Mouse (Mus musculus) adrenal gland, adult 18-20 months (tissue): ENCODE results near the gene Nfic. TPM values are rescaled to one million over a fixed set of nuclear protein-coding genes. Genes with fewer than 3 reads are reported as not detected.
A peak's percentile ranks its signal among the peaks of the same experiment; 100 is the strongest.
"Not testable (repeated sequence)": the region's sequence is repeated elsewhere in the genome, so short reads cannot be mapped to it uniquely, and the experiment has no call there.

Source experiments
- DNase-seq, 2 experiments: peaks; one replicate each; pipeline ENCODE4 v3.0.0; 2021 to 2022; ENCODE audit warnings: low spot score in 2 of 2
- total RNA-seq, 2 experiments: library from RNA; stranded (reverse); gene quantifications; 1 replicate in 1 of 2; 2 replicates in 1 of 2; pipeline ENCODE4 v1.2.3; 2021

Gene Nfic
- total RNA-seq, 2 experiments from 2014 or later, result 69.1 to 78.7 TPM

- DNase-seq, result no peak
These were observed 6.4 kb upstream of the Nfic start for GRCm38 (mm10) chr10:81461673-81462414.

GRCm38 (mm10) chr10:81460951-81461350 is 5.5 kb upstream of the Nfic start:
- no peak for DNase-seq

GRCm38 (mm10) chr10:81460471-81460870 is 5.0 kb upstream of the Nfic start:
- DNase-seq, result no peak

- DNase-seq, result no peak
These were observed 4.0 kb upstream of the Nfic start for GRCm38 (mm10) chr10:81459399-81459798.

- no peak for DNase-seq
These were observed 2.8 kb upstream of the Nfic start for GRCm38 (mm10) chr10:81458267-81458666.

GRCm38 (mm10) chr10:81457624-81458023 is 2.2 kb upstream of the Nfic start:
- no peak for DNase-seq

- no peak for DNase-seq
These were observed 1.6 kb upstream of the Nfic start for GRCm38 (mm10) chr10:81456983-81457563.

- no peak for DNase-seq
These were observed 1.3 kb downstream of the Nfic start for GRCm38 (mm10) chr10:81454106-81454505.

GRCm38 (mm10) chr10:81452947-81453288 is 2.5 kb downstream of the Nfic start:
- DNase-seq, result no peak

GRCm38 (mm10) chr10:81452237-81452946 is 3.0 kb downstream of the Nfic start:
- DNase-seq, result no peak

GRCm38 (mm10) chr10:81451365-81451745 is 4.1 kb downstream of the Nfic start:
- DNase-seq, result no peak

- DNase-seq, result peak in 1 of 2 experiments; percentile 15
These were observed 4.6 kb downstream of the Nfic start for GRCm38 (mm10) chr10:81450641-81451364.

- peak; percentile 85 for DNase-seq
These were observed 5.3 kb downstream of the Nfic start for GRCm38 (mm10) chr10:81450140-81450539.

- not testable (repeated sequence) for DNase-seq
These were observed 9.9 kb downstream of the Nfic start for GRCm38 (mm10) chr10:81445516-81445915.

- DNase-seq, result no peak
These were observed 14.4 kb downstream of the Nfic start for GRCm38 (mm10) chr10:81441019-81441418.

- DNase-seq, result peak; percentile 53 to 67
These were observed 20.0 kb downstream of the Nfic start for GRCm38 (mm10) chr10:81435436-81435835.

GRCm38 (mm10) chr10:81434361-81435263 is 20.8 kb downstream of the Nfic start:
- no peak for DNase-seq

GRCm38 (mm10) chr10:81433541-81434289 is 21.7 kb downstream of the Nfic start:
- peak in 1 of 2 experiments; percentile 29 for DNase-seq

GRCm38 (mm10) chr10:81432868-81433262 is 22.6 kb downstream of the Nfic start:
- peak; percentile 80 to 82 for DNase-seq
